Mouse (Mus musculus) limb, embryonic 11.5 days (tissue): ENCODE results near the gene Jag2. TPM values are rescaled to one million over a fixed set of nuclear protein-coding genes. Genes with fewer than 3 reads are reported as not detected.

Experiments
- ATAC-seq: fragments of 200-750 bp; cut with Nextera tagmentation; 2 replicates; pipeline ENCODE4 v1.8.0; 2017; ENCODE audit warnings: low read depth; ENCODE audit not compliant: insufficient number of reproducible peaks, low FRiP score, low TSS enrichment
- DNase-seq: peaks from one replicate; pipeline ENCODE4 v3.0.0-alpha.2; 2015; ENCODE audit warnings: low spot score
- H3K27ac ChIP-seq: fragments of 300-500 bp; sonication (generic); replicated peaks from 2 replicates; pipeline ENCODE4 v1.5.1; 2014; ENCODE audit warnings: low read depth, mild to moderate bottlenecking, low read length
- H3K27me3 ChIP-seq: fragments of 300-500 bp; sonication (generic); 2 replicates; pipeline ENCODE4 v1.6.1; 2014; ENCODE audit warnings: mild to moderate bottlenecking, low read length, mixed read lengths; ENCODE audit not compliant: control insufficient read depth, insufficient read depth
- H3K36me3 ChIP-seq: fragments of 300-500 bp; sonication (generic); 2 replicates; pipeline ENCODE4 v1.6.1; 2014; ENCODE audit warnings: mild to moderate bottlenecking, low read length, moderate library complexity, mixed read lengths; ENCODE audit not compliant: control insufficient read depth, insufficient read depth
- H3K4me1 ChIP-seq: fragments of 300-500 bp; sonication (generic); 2 replicates; pipeline ENCODE4 v1.6.1; 2014; ENCODE audit warnings: low read length, mixed read lengths; ENCODE audit not compliant: control insufficient read depth, insufficient read depth
- H3K4me2 ChIP-seq: fragments of 300-500 bp; sonication (generic); 2 replicates; pipeline ENCODE4 v1.6.1; 2014; ENCODE audit warnings: low read depth, mild to moderate bottlenecking, moderate library complexity; ENCODE audit not compliant: severe bottlenecking
- H3K4me3 ChIP-seq: fragments of 300-500 bp; sonication (generic); 2 replicates; pipeline ENCODE4 v1.5.1; 2014; ENCODE audit warnings: low read depth, low read length
- H3K9ac ChIP-seq: fragments of 300-500 bp; sonication (generic); 2 replicates; pipeline ENCODE4 v1.6.1; 2014; ENCODE audit warnings: mild to moderate bottlenecking, low read length
- H3K9me3 ChIP-seq: fragments of 300-500 bp; sonication (generic); 2 replicates; pipeline ENCODE4 v1.6.1; 2016; ENCODE audit warnings: low read length; ENCODE audit not compliant: control insufficient read depth
- WGBS: fragments of 180-500 bp; shearing (Covaris S2); extraction: QIAGEN DNeasy Blood & Tissue Kit; methylation state at CpG from one replicate; pipeline ENCODE4 v1.1.7; 2014; 5-methylcytosine and 5-hydroxymethylcytosine counted together
- polyA plus RNA-seq: library from polyadenylated mRNA; unstranded; fragments of >200 nt; fragmentation: Nextera tagmentation; extraction: Ambion mirVana; gene quantifications from 2 replicates; pipeline ENCODE4 v1.2.1, GENCODE M21; 2014

Jag2 gene
- polyA plus RNA-seq, 1 experiment from 2014 or later: 4.7 TPM

DNA sequence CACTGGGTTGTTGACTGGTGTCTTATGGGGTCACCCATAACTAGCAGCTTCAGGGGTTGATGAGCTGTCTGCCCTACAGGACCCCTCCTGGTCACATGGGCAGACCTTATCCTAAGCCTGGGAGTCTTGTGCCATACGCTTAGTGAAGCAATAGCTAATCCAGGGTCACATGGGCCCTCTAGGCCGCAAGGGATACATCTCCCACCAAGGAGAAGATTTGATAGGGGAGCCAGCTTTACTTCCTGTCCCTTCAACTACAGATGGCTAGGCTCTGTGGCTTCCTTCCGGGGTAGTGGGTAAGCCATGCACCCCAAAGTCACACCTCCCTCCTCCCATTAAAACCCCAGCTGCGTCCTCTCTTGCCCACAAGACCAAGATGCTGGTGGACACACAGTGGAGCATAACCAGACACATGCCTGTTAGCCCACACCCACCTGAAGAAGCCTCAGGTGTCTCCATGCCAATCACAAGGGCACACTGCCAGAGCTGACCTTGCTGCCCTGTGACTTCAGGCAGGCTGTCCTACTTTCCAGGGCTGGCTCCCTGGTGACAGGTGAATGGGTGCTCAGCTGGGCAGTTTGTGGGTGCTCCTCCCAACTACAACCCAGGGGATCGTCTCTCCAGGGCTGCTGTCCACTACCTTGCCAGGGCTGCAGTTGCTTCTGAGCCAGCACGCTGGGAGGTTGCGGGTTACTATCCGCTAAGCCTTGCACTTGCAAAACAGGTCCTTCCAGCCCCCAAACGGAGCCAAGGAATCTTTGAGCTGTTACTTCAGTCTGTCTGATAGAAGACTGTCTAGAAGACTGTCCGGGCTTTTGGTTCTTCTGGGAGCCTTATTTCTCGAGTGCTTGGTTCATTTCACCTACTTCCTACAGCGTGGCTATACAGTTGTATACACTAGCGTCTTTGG lies 61.1 kb downstream of the Jag2 start, which contains the start of gene Gpr132:
Gene Gpr132 (minus strand): TSS at position 51 of the 910 bp plus-strand sequence.
- Histone ChIP-seq H3K27me3 (0 out of 2 replicates have a peak, but pooled peaks cover 3% of the 10 kb centered on the region), H3K4me2 (no peak within 1 kb of the TSS), H3K36me3 (no peaks in the 10 kb centered on the region), H3K4me3 (no peak within 1 kb of the TSS), H3K27ac (no peak within 1 kb of the TSS), H3K9ac (no peak within 1 kb of the TSS), H3K9me3 (no peaks in the 10 kb centered on the region), H3K4me1 (0 out of 2 replicates have a peak, but pooled peaks cover 3% of the 10 kb centered on the region)
- ATAC-seq (no peak), DNase-seq (no peak)
- 62% methylated on average over 13 of the region's 13 CpGs for WGBS

GRCm38 (mm10) chr12:112867106-112867674 lies 62.4 kb downstream of the Jag2 start:
- Histone ChIP-seq H3K36me3 (no peaks in the 10 kb centered on the region), H3K9me3 (no peaks in the 10 kb centered on the region), H3K9ac (no peak overlapping the region), H3K4me2 (no peak overlapping the region), H3K4me1 (0 out of 2 replicates have a peak, but pooled peaks cover 3% of the 10 kb centered on the region), H3K27ac (no peak overlapping the region), H3K27me3 (no peaks in the 10 kb centered on the region), H3K4me3 (no peak overlapping the region)
- DNase-seq: no peak
- WGBS: 90% methylated on average over 7 of the region's 7 CpGs
- ATAC-seq: no peak

DNA sequence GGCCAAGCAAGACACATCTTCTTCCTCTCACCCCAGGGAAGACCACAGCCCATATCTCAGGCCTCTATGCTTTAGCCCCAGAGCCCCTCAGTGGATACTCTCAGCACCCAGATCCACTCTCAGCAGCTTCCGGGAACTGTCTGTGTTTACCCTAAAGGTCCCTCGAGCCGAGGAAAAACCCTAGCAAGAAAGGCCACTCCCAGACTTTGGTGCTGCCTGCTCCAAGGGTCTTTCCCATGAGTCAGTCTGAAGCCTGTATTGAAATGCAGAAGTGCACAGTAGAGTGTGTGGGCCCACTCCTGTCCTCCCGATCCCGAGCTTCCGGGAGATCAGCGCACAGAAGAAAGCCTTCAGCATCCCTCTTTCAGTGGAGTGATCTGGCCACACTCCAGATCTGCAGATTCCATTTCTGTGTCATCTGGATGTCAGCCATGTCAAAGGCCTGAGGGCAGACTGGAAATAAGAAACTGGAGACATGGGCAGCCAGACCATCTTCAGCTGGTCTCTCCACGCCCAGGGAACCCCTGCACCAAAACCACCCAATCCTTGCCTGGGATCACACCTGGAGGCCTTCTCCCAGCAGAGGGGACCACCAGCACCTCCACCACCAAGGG lies 63.0 kb downstream of the Jag2 start:
- H3K9ac ChIP-seq: no peak overlapping the region
- WGBS: 85% methylated on average over 8 of the region's 8 CpGs
- ATAC-seq (no peak), DNase-seq (no peak)
- H3K36me3 ChIP-seq: no peaks in the 10 kb centered on the region
- H3K9me3 ChIP-seq: no peaks in the 10 kb centered on the region
- 0 out of 2 replicates have a peak, but pooled peaks cover 3% of the 10 kb centered on the region for H3K4me1 ChIP-seq
- H3K27me3 ChIP-seq: no peaks in the 10 kb centered on the region
- no peak overlapping the region for H3K4me3 ChIP-seq
- H3K27ac ChIP-seq: no peak overlapping the region
- H3K4me2 ChIP-seq: no peak overlapping the region

DNA sequence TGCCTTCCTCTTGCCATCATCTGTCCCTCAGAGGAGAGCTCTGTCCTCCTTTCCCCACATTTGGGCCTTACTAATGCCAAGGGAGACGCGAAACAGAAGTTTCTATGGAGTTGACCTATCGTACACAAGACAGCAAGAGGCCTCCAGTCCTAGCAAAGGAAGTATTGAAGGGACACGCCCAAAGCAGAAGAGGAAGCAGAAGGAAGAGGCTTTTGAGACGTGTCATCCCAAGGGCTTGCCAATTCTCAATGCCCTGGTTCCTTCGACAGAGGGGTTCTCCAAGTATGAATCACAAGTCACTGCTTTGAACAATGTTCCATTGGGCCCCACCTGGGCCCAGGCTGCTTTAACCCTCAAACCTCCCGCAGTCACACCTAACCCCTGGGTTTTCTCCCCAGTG lies 64.8 kb downstream of the Jag2 start:
- ATAC-seq: no peak
- Histone ChIP-seq H3K4me1 (0 out of 2 replicates have a peak, but pooled peaks cover 3% of the 10 kb centered on the region), H3K9me3 (no peaks in the 10 kb centered on the region), H3K4me2 (no peak overlapping the region), H3K27me3 (no peaks in the 10 kb centered on the region), H3K9ac (no peak overlapping the region), H3K4me3 (no peak overlapping the region), H3K27ac (no peak overlapping the region), H3K36me3 (no peaks in the 10 kb centered on the region)
- 89% methylated on average over 7 of the region's 7 CpGs for WGBS
- no peak for DNase-seq

DNA sequence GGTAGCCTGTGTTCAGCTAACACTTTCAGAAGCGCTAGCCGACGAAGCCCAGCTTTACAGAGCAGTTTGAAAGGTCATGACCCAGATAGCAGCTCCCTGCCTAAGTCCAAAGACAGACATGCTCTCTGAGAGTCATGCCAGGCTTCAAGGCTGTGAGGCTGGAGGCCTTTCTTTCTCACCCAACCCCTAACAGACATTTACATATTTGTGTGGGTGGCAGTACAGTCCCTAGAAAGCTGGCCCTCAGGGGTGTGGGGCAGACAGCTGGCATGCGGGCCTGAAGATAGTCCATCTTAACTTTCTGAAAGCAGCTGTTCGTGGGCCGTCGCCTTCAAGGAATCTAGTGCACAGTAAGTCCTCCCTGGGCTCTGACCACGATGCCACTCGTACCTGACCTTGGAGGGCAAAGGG lies 67.7 kb downstream of the Jag2 start:
- H3K4me2 ChIP-seq: no peak overlapping the region
- no peaks in the 10 kb centered on the region for H3K36me3 ChIP-seq
- H3K27me3 ChIP-seq: no peaks in the 10 kb centered on the region
- no peaks in the 10 kb centered on the region for H3K9me3 ChIP-seq
- no peaks in the 10 kb centered on the region for H3K4me1 ChIP-seq
- no peak overlapping the region for H3K9ac ChIP-seq
- no peak overlapping the region for H3K4me3 ChIP-seq
- DNase-seq (no peak), ATAC-seq (no peak)
- no peak overlapping the region for H3K27ac ChIP-seq
- 57% methylated on average over 9 of the region's 9 CpGs for WGBS

DNA sequence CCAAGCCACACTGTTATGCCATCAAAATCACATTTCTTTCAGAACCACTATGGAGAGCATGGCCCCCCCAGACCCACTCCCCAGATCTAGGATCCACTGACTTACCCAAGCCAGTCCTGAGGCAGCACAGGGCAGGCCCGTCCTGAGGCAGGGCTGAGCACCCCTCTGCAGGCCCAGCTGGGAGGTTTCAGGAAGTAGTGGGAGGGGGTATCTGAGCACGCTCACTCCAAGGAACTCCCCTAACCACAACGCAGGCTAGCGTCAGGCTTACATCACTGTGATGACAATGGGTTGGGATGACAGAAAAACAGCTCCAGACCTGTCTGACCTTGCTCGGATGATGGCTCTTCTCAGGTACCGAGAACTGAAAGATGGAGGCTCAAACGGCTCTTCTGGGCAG lies 68.8 kb downstream of the Jag2 start:
- no peak overlapping the region; the same call in 1 of the 2 replicates for H3K9ac ChIP-seq
- H3K4me1 ChIP-seq: no peaks in the 10 kb centered on the region
- H3K4me3 ChIP-seq: no peak overlapping the region
- DNase-seq (no peak), ATAC-seq (no peak)
- WGBS: 74% methylated on average over 7 of the region's 7 CpGs
- no peak overlapping the region for H3K27ac ChIP-seq
- H3K4me2 ChIP-seq: no peak overlapping the region
- H3K27me3 ChIP-seq: no peaks in the 10 kb centered on the region
- no peaks in the 10 kb centered on the region for H3K9me3 ChIP-seq
- H3K36me3 ChIP-seq: no peaks in the 10 kb centered on the region

- Histone ChIP-seq H3K4me2 (no peak overlapping the region), H3K4me3 (no peak overlapping the region), H3K9me3 (no peaks in the 10 kb centered on the region), H3K27ac (no peak overlapping the region), H3K27me3 (no peaks in the 10 kb centered on the region), H3K9ac (no peak overlapping the region), H3K4me1 (no peaks in the 10 kb centered on the region), H3K36me3 (no peaks in the 10 kb centered on the region)
- no peak for DNase-seq
- WGBS: 76% methylated on average over 8 of the region's 8 CpGs
- ATAC-seq: no peak
Observed at GRCm38 (mm10) chr12:112859930-112860329, 69.6 kb downstream of the Jag2 start.

DNA sequence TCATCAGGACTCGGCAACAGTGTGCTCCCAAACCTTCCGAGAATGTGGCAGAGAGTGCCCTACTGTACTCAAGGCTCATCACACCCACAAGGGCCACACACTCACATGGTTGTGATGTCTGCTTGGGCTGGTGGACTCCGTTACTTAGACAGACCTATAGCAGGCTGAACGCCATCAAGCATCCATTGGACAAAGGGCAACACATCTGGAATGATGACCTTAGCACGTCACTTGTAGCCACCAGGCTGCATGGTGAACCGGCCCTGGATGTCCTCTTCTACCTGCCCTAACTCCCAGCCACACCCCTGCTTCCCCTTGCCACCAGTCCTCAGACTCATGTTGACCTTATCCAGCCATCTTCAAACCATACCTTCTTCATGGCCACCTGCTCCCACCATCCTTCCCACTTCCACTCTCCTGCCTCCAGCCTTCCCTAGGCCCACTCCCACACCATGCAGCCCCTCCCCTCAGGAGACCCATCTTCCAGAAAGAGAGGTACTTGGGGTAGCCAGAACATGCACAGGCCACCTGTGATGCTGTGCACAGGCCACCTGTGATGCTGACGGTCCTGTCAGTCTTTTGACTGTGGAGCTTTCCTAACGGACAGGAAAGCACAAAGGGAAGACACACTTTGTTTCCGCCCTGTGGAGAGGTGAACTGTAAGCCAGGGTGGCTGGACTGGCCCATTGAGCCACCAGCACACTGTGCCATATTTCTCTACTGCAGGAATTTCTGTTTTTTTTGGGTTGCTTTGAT lies 70.8 kb downstream of the Jag2 start:
- Histone ChIP-seq H3K27me3 (no peaks in the 10 kb centered on the region), H3K36me3 (no peaks in the 10 kb centered on the region), H3K4me1 (no peaks in the 10 kb centered on the region), H3K27ac (no peak overlapping the region), H3K4me2 (no peak overlapping the region), H3K4me3 (no peak overlapping the region), H3K9me3 (no peaks in the 10 kb centered on the region), H3K9ac (no peak overlapping the region)
- DNase-seq (no peak), ATAC-seq (no peak)
- 89% methylated on average over 9 of the region's 9 CpGs for WGBS
